Mouse (Mus musculus): ENCODE data around the gene Slc4a11.

DNA sequence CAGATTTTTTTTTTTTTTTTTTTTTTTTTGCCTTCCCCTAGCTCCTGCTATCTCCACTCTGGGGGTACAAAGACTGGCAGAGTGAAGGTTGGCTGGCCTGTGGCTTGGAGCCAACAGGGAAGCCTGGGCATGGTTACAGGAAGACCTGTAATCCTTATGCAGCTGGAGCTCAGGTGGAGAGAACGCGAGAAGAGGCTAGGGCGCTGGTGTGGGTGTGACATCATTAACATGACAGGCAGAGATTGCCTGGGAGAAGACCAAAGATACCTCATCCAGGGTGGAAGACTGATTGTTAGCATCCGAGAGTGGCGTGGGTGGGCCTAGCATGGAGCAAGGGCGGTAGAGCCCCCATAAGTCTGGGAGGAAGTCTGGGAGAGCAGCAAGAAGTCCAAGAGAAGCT lies 58.0 kb downstream of the Slc4a11 start:
- TF ChIP-seq CTCF (IDR thresholded peaks at IDR 0.05; ENCODE audit: low read depth) (no peak), EP300 (IDR thresholded peaks at IDR 0.05; ENCODE audit: low read depth) (no peak)

Data from liver, embryonic 14.5 days (tissue).